Mouse (Mus musculus) liver, embryonic 14.5 days (tissue): ENCODE data around the gene Vkorc1.

Experiments used
- CTCF ChIP-seq: IDR thresholded peaks from 2 replicates; pipeline ENCODE4 v1.5.1; 2016; ENCODE audit warnings: antibody characterized with exemption, low read depth, control low read depth
- EP300 ChIP-seq: IDR thresholded peaks from 2 replicates; pipeline ENCODE4 v1.6.1; 2016; ENCODE audit warnings: antibody characterized with exemption, low read depth

- TF ChIP-seq CTCF (no peak), EP300 (no peak)
Measured at GRCm38 (mm10) chr7:127925252-127925651, 29.8 kb upstream of the Vkorc1 start.
